Mouse (Mus musculus): ENCODE measurements around the gene Apbb1.

Apbb1 gene

GRCm38 (mm10) chr7:105569512-105570496 is 11.6 kb downstream of the Apbb1 start:
- DNase-seq (ENCODE audit: low read depth), result no peak

DNA sequence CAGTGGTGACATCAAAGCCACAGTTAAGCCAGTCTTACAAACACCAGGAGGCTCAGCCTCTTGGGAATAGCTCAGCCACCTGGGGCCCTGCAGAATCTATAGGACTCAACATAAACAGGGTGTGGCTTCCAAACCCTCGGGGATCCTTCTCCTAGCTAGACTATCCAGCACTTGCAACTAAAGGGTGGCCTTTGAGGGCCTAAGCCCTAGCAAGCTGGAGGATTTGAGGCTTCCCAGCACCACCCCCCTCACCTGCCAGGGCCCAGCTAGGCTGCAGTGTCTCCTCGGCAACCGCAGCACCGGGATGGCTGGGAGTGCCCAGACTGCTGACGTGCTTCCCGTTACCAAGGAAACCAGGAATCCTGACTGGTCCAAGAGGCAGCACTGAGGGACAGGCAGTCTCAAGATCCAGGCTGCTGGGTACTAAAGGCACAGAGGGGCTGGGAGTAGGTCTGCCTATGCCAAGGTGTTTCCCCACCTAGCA is 12.4 kb downstream of the Apbb1 start:
- no peak for DNase-seq (ENCODE audit: low read depth)

GRCm38 (mm10) chr7:105568583-105568982 is 12.9 kb downstream of the Apbb1 start:
- no peak for DNase-seq (ENCODE audit: low read depth)

- no peak for DNase-seq (ENCODE audit: low read depth)
Observed at GRCm38 (mm10) chr7:105565071-105565836, 16.2 kb downstream of the Apbb1 start.

DNA sequence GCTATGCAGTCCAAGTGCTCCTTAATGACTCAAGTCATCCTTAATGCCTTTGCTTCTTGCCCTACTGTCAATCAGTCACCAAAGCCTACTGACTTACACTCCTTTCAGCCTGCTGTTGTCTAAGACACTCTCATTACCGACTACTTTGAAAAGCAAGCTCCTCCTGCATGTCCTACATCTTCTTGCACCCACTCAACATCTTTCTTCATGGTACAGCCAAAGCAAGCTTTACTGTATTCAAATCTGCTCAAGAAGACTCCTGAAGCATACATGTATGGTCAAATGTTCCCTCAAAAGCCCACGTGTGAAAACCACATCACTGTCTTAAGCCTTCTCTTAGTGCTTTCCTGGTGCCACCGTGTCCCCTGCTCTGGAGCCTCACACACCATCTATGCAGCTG is 18.1 kb downstream of the Apbb1 start:
- no peak for DNase-seq (ENCODE audit: low read depth)

DNA sequence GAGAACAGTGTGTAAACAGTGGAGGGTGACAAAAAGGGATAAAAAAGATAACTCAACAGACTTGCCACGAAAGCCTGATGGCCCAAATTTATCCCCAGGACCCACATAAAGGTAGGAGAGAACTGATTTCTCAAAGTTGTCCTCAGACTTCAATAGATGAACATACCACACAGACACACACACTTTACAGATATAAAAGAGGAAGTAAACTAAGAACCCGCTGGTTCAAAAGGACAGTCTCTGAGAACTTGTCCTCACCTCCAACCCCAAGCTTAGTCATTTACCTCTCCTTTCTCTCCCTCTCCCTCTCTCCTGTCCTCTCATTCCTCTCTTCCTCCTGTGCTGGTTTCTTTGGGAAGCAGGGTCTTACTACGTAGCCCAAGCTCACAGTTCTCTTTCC is 19.1 kb downstream of the Apbb1 start:
- no peak for DNase-seq (ENCODE audit: low read depth)

DNA sequence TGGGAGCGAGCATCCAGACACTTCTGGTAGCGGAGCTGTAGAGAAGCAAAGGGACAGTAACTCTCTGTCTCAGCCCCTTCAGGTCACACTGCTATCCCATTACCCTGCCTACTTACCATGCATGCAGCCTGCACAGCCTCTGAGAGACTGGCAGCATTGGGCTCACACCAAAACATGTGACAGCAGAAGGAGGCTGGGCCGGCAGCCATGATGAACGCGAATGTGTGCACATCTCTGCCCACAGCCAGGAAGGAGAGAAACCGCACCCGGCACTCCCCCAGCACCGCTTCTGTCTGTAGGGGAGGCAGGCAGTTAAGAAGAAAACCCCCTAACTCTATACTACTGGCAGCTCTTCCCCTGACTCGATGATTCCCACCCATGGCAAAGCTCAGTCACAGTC is 22.4 kb downstream of the Apbb1 start:
- peak; percentile 31 for DNase-seq (ENCODE audit: low read depth)

DNA sequence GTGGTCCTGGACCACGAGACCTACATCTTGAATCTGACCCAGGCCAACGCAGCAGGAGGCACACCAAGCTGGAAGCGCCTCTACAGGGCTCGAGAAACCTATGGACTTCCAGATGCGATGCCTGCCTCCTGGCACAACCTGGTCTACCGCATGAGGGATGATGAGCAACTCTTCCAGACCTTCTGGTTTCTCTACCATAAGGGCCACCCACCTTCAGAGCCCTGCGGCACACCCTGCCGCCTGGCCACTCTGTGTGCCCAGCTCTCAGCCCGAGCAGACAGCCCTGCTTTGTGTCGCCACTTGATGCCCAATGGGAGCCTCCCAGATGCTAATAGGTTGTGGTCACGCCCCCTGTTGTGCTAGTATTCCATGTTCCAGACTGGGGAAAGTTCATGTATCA is 23.8 kb downstream of the Apbb1 start:
- no peak for DNase-seq (ENCODE audit: low read depth)

- no peak for DNase-seq (ENCODE audit: low read depth)
Observed at GRCm38 (mm10) chr7:105556406-105556805, 25.0 kb downstream of the Apbb1 start.

GRCm38 (mm10) chr7:105555571-105555970 is 25.9 kb downstream of the Apbb1 start:
- no peak for DNase-seq (ENCODE audit: low read depth)

- peak; percentile 93 for DNase-seq (ENCODE audit: low read depth)
Observed at GRCm38 (mm10) chr7:105554212-105554942, 27.1 kb downstream of the Apbb1 start, which contains the start of gene Smpd1. Gene Smpd1 (plus strand): TSS chr7:105554360.

DNA sequence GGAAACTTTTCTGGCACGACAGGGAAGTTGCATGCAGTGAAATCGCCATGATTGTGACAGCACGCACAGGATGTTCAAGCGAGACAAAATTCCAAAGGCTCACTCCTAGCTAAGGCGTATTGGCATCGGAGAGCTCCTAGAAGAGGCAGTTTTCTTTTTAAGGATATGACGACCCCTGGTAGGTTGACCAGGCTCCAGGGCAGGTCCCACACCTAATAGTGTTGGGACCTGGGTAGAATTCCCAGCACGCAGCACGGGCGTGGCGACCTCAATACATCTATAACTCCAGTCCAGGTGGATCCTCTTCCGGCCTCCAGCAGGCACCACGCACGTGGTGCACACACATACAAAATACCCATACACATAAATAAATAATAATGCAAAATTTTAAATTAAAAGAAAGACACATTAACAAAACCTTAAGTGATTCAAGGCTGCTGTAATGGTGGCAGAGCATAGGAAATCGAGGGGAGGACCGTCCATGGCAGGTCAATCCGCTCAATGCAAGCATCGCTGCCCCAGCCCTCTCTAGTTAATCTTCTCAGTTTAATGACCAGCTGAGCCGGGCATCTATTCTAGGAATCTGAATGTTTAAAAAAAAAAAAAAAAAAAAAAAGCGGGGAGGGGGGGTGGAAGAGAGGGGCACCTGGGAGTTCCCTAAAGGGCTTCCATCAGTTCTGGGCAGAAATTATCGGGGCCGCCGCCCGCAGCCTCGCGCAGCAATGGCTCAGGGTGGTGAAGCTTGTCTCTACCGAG is 27.8 kb downstream of the Apbb1 start:
- DNase-seq (ENCODE audit: low read depth), result peak; percentile 6

DNA sequence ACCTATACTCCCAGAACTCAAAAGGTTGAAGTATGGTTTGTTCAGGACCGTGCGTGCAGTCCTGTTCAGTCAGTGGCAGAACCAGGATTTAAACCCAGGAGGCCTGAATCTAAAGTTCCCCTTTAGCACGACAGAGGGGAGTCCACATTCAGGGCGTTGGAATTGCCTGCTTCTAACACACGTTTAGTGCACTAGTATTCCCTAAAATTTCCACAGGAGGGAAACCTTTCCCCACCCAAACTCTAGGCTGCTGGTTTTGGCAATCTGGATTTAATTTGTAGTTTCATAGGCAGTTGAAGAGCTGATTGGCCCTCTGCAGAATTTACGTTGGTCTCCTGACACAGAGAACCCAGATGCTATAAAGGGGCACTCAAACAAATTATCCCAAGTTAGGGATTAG is 32.4 kb downstream of the Apbb1 start:
- no peak for DNase-seq (ENCODE audit: low read depth)

- no peak for DNase-seq (ENCODE audit: low read depth)
Observed at GRCm38 (mm10) chr7:105547970-105548369, 33.5 kb downstream of the Apbb1 start.

DNA sequence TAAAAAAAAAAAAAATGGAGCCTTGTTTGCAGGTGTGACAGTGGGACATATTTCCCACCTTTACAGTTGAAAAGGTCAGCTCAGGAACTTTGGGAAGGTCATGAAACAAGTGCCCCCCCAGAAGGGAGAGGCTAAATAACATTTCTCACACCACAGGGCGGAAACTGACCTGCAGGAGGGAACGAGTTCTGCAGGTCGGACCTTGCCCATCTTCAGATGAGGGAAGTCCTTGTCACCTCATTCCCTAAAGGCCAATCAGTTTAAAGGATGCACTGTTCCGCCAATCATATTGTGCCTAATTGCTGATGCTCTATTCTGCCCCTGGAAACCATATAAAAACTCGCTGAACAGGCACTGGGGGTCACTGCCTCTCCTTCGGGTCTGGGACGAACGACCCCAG is 35.5 kb downstream of the Apbb1 start:
- no peak for DNase-seq (ENCODE audit: low read depth)

- DNase-seq (ENCODE audit: low read depth), result peak; percentile 49
Observed at GRCm38 (mm10) chr7:105534162-105534561, 47.3 kb downstream of the Apbb1 start.

DNA sequence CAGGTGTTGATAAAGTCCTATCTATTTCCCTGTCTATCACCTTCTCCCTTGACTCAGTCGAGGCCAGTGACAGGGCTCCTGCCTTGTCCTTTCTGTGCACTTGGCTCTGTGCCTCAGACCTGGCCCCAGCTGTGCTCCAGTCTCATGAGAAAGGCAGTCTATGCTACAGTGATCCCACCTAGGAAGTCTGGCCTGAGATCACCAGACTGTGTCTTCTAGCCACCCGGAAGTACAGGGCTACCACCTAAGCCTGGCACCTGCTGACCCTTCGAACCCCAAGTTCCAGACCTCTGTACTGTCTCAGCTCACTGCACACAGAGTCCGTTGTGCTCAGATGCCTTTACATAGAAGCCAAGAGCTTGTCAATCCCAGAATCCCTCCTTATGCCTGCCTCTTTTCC is 53.4 kb downstream of the Apbb1 start:
- no peak for DNase-seq (ENCODE audit: low read depth)

- DNase-seq (ENCODE audit: low read depth), result no peak
Observed at GRCm38 (mm10) chr7:105527306-105527937, 54.0 kb downstream of the Apbb1 start.

DNA sequence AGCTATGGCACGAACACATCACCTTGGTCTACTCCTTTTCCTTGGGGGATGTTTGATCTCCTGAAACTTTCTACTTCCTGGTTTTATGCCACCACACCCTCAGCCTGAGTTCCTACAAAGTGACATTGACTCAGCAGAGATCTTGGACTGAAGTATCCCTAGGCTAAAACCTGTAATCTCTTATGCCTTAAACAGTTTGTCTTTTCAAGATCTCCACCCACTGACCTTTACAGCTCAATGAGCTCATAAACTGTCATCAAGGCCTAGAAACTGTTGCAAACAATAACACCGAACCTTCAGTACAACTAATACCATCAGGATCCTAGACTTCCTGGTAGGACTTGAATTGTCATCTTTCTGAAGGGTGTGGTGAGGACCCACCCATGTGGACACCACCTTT is 57.2 kb downstream of the Apbb1 start:
- DNase-seq (ENCODE audit: low read depth), result no peak

DNA sequence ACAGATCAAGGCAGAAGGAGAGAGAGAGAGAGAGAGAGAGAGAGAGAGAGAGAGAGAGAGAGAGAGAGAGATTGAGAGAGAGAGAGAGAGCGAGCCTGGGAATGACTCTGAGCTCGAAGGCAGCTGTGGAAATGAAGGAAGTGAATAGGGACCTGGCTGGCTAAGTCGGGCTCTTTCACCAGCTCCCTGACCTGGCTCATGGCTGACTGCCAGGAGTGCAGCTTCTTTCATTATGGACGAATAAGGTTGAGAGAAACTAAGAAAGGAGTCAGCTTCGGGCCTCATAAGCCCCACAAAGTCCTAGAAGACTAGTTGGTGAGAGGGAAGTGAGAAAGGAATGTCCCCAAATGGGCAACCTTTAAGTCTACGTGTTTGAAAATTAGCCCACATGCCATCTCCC is 61.3 kb downstream of the Apbb1 start:
- no peak for DNase-seq (ENCODE audit: low read depth)

GRCm38 (mm10) chr7:105519771-105520170 is 61.7 kb downstream of the Apbb1 start:
- no peak for DNase-seq (ENCODE audit: low read depth)

Measured in induced T-regulatory cell, adult 2 months (primary cell).